Mouse (Mus musculus) heart, embryonic 12.5 days (tissue): ENCODE measurements around the gene Erc2. TPM values are rescaled to one million over a fixed set of nuclear protein-coding genes. Genes with fewer than 3 reads are reported as not detected.

Experiments used
- ATAC-seq: fragments of 200-750 bp; cut with Nextera tagmentation; 2 replicates; pipeline ENCODE4 v1.8.0; 2017; ENCODE audit warnings: moderate TSS enrichment, moderate library complexity; ENCODE audit not compliant: insufficient number of reproducible peaks, low FRiP score
- H3K27ac ChIP-seq: fragments of 300-500 bp; sonication (generic); 2 replicates; pipeline ENCODE4 v1.5.1; 2016; ENCODE audit warnings: mild to moderate bottlenecking, moderate library complexity; ENCODE audit not compliant: poor library complexity, severe bottlenecking
- H3K27me3 ChIP-seq: fragments of 300-500 bp; sonication (generic); replicated peaks from 2 replicates; pipeline ENCODE4 v1.6.1; 2016; ENCODE audit warnings: mild to moderate bottlenecking, moderate library complexity
- H3K36me3 ChIP-seq: fragments of 300-500 bp; sonication (generic); 2 replicates; pipeline ENCODE4 v1.6.1; 2016; ENCODE audit warnings: mild to moderate bottlenecking, moderate library complexity
- H3K4me1 ChIP-seq: fragments of 300-500 bp; sonication (generic); replicated peaks from 2 replicates; pipeline ENCODE4 v1.6.1; 2016; ENCODE audit warnings: mild to moderate bottlenecking
- H3K4me2 ChIP-seq: fragments of 300-500 bp; sonication (generic); 2 replicates; pipeline ENCODE4 v1.6.1; 2016; ENCODE audit warnings: mild to moderate bottlenecking, moderate library complexity
- H3K4me3 ChIP-seq: fragments of 300-500 bp; sonication (generic); 2 replicates; pipeline ENCODE4 v1.5.1; 2016; ENCODE audit warnings: mild to moderate bottlenecking
- H3K9ac ChIP-seq: fragments of 300-500 bp; sonication (generic); 2 replicates; pipeline ENCODE4 v1.6.1; 2016; ENCODE audit warnings: mild to moderate bottlenecking, moderate library complexity
- H3K9me3 ChIP-seq: fragments of 300-500 bp; sonication (generic); replicated peaks from 2 replicates; pipeline ENCODE4 v1.6.1; 2016; ENCODE audit warnings: mild to moderate bottlenecking, moderate library complexity
- WGBS: fragments of 180-500 bp; shearing (Covaris S2); methylation state at CpG from one replicate; pipeline ENCODE4 v1.1.7; 2016; 5-methylcytosine and 5-hydroxymethylcytosine counted together
- polyA plus RNA-seq: library from polyadenylated mRNA; unstranded; fragments of >200 nt; fragmentation: Nextera tagmentation; extraction: Ambion mirVana; gene quantifications from 2 replicates; pipeline ENCODE4 v1.2.1, GENCODE M21; 2016

The Erc2 gene
- polyA plus RNA-seq, 1 experiment from 2014 or later: 3.9 TPM

DNA sequence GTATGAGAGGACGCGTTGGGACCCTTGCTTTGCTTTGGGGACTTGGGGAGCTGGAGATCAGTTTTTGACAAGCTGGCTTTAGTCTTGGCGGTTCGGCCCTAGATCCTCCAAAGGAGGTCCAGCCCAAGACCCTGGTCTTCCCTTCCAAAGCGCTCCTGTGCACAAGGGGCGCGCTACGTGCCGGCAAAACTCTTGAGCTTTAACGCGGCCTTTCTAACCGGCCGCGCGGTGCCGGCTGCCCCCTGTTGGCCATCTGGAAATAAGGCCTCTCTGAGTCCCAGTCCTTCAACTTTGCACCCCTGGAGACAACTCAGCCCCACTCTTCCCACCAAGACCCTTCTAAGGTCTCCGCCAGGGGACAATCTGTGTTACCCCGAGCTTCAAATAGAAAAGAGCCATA, 885.2 kb downstream of the Erc2 start:
- Histone ChIP-seq H3K4me3 (peak overlapping the region; percentile 79), H3K27me3 (no peaks in the 10 kb centered on the region; the same call in 1 of the 2 replicates), H3K27ac (peak overlapping the region; percentile 98), H3K9me3 (no peaks in the 10 kb centered on the region), H3K36me3 (peaks cover 3% of the 10 kb centered on the region; the same call in 1 of the 2 replicates), H3K4me2 (peak overlapping the region; percentile 92), H3K4me1 (peaks cover 21% of the 10 kb centered on the region), H3K9ac (peak overlapping the region; percentile 93)
- no peak for ATAC-seq
- under 1% methylated on average over 18 of the region's 18 CpGs for WGBS

DNA sequence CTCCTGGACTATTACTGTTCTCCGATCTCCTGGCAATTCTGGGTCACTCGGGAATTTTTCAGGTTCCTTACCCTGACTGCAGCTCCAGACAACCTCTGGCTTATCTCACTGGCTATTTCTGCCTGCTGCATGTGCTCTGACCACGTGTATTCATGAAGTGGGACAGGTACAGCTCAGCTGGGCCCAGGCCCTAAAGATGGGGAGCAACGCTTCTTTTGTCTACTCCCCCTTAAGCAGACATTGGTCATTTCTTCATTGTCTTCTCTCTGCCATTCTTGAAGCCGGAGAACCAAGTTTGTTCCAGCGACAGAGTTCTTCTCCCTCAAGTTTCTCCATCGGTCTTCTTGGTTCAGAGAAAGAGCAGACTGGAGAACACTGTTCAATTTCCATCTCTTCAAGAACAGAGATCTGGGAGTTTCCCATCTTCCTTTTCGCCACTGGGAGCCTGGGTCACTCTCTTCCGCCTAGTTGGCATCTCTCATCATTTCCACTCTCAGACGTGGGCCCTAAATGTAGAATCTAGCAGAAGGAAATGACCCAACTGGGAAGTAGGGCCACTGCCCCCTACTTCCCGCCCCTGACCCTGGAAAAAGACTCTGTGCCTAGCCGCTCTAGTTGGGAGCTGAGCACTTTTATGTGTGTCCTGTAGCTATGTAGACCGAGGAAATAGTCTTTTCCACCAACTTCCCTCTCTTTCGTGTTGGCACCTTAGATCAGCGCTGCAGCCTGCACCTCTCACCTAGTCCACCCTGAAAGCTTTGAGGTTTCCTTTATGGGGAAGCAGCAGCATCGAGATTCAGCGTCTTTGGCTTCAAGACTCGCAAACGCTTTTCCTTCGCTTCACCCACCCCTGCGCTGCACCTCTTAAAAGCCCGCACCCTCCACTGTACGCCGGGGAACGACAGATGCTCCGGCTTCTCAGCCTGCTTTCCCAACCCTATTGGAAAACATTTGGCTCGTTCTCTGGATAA, 886.3 kb downstream of the Erc2 start:
- Histone ChIP-seq H3K36me3 (peaks cover 13% of the 10 kb centered on the region), H3K4me1 (peaks cover 23% of the 10 kb centered on the region), H3K4me2 (peak overlapping the region; percentile 92), H3K27ac (peak overlapping the region; percentile 98; the same call in 1 of the 2 replicates), H3K27me3 (no peaks in the 10 kb centered on the region), H3K9me3 (no peaks in the 10 kb centered on the region), H3K4me3 (peak overlapping the region; percentile 79), H3K9ac (peak overlapping the region; percentile 78)
- no peak for ATAC-seq
- 15% methylated on average over 27 of the region's 27 CpGs for WGBS

DNA sequence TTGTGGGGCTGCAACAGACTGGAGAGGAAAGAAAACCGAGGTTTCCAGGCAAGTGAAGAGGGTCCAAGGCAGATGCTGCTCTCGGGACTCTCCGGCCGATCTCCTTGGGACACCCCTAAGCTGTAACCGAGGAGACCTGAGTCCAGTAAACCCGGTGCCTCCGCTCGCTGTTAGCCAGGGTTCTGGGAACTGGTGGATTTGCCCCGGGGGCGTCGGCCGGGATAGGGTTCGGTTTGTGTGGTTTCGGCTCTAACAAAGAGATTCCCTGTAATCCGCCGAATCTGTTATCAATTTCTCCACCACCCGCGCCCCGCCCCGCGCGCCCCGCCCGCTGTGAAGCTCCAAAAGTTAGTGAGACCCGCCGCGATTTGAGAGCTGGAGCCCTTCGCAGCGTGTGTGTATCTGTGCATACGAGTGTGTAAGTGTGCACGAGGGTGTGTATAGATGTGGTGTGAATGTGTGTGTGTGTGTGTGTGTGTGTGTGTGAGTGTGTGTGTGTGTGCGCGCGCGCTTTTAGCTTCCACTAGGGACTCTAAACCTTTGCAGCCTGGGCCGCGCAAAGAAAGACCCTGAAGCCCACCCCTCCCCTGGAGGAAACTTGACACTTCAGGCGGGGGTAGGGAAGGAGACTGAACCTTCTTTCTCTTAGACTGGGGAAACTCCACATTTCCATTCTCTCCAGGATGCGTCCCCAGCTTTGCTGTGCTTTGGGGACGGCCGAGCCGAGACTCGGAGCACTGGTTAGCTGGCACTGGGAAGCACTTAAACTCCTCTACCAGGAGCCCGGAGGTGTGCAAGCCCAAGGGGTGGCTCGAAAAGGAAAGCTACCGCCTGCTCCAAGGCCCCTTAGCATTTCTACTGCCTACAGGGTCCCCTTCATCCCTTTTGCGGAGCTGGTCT, 887.5 kb downstream of the Erc2 start:
- Histone ChIP-seq H3K4me1 (peaks cover 28% of the 10 kb centered on the region), H3K9me3 (no peaks in the 10 kb centered on the region), H3K4me3 (peak overlapping the region; percentile 79), H3K27me3 (no peaks in the 10 kb centered on the region), H3K9ac (peak overlapping the region; percentile 78), H3K27ac (no peak overlapping the region), H3K36me3 (peaks cover 19% of the 10 kb centered on the region), H3K4me2 (peak overlapping the region; percentile 92)
- WGBS: 1% methylated on average over 47 of the region's 47 CpGs
- no peak for ATAC-seq

DNA sequence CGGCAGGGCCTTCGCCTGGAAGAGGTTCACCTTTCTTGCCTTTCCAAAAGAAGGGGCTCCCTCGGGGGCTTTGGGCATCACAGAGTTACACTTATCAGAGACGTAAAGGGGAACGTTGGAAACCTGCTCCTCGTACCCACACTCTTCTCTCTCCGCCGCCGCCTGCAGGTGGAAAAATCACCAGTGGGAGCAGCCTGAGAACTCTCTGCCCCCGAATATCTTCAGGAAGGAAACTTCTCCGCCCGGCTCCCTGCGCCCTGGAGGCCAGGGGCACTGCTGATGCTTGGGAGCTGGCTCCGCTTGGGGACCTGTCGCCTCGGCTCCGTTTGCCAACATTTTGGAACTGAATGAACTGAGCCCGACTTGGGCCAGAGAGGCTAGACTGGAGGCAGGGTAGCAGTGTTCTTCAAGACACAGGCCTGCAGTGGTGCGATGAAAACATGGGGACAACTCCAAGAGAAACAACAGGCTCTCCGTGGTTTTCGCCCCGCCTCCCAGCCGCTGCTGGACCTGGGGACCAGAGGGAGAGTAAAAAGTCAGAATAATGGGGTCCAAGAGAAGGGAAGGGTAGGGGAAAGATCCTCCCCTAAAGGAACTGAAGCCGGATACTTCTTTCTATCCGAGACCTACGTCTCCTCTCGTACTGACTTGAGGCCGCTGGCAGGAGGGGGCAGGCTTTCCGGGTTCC, 888.3 kb downstream of the Erc2 start:
- 4% methylated on average over 29 of the region's 29 CpGs for WGBS
- peak overlapping the region; percentile 16; the same call in 1 of the 2 replicates for H3K27ac ChIP-seq
- ATAC-seq: no peak
- no peaks in the 10 kb centered on the region for H3K27me3 ChIP-seq
- peak overlapping the region; percentile 92 for H3K4me2 ChIP-seq
- peak overlapping the region; percentile 79 for H3K4me3 ChIP-seq
- H3K9me3 ChIP-seq: no peaks in the 10 kb centered on the region
- H3K4me1 ChIP-seq: peaks cover 34% of the 10 kb centered on the region
- H3K9ac ChIP-seq: peak overlapping the region; percentile 78
- peaks cover 25% of the 10 kb centered on the region for H3K36me3 ChIP-seq

DNA sequence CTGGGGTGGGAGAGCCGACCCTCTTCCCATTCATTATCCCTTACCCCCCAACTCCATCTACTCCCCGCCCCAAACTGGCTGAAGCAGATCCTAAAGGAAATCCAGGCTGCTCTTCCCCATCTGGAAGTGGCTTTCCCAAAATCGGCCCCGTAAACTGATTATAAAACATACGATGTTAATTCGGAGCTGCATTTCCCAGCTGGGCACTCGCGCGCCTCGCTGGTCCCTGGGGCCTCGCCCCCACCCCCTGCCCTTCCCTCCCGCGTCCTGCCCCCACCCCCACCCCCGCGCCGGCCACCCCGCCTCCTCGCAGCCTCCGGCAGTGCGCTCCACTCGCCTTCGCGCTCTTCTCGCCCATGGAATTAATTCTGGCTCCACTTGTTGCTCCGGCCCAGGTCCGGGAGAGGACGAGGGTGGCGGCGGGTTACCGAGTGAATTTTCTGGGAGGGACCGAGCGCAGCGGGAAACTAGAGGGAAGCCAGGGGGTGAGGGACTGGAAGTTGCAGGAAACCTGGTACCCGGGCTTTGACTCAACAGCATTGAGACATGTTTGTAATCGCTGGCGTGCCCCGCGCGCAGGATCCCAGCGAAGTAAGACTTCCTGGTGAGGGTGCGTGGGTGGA, 888.9 kb downstream of the Erc2 start:
- H3K36me3 ChIP-seq: peaks cover 27% of the 10 kb centered on the region
- H3K27ac ChIP-seq: peak overlapping the region; percentile 16; the same call in 1 of the 2 replicates
- peak overlapping the region; percentile 79 for H3K4me3 ChIP-seq
- no peaks in the 10 kb centered on the region for H3K27me3 ChIP-seq
- under 1% methylated on average over 41 of the region's 41 CpGs for WGBS
- ATAC-seq: no peak
- H3K9ac ChIP-seq: peak overlapping the region; percentile 78
- no peaks in the 10 kb centered on the region for H3K9me3 ChIP-seq
- H3K4me2 ChIP-seq: peak overlapping the region; percentile 92
- peaks cover 36% of the 10 kb centered on the region for H3K4me1 ChIP-seq

DNA sequence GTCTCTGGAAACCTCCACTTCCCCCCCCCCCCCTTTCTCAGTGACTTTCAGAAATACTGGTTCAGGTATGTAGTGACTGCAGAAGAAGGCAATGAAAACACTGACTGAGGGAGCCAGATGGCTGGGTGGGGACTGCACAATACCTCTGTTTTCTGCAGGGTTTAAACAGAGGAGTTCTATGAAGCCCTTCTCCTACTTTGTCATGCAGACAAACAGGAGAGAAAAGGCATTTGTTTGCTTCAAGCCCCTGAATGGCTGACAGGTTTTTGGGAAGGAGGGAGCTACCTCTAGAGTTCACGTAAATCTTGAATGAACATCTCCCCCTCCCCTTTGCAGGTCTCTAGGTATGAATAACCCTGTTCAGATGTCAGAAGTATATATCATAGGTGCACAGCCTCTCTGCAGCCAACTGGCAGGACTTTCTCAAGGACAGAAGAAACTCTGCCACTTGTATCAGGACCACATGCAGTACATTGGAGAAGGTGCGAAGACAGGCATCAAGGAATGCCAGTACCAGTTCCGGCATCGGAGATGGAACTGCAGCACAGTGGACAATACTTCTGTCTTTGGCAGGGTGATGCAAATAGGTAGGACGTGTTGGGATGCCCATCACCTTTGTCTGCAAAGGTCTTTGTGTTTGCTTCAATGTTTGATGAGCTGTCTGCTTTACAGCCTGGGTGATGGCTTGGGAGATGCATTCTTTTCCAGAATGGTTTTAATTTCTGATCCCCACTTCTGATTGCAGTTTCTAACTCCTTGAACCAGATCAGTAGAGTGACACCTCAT, 890.8 kb downstream of the Erc2 start:
- Histone ChIP-seq H3K27me3 (no peaks in the 10 kb centered on the region), H3K27ac (no peak overlapping the region), H3K4me1 (peaks cover 36% of the 10 kb centered on the region), H3K36me3 (peaks cover 42% of the 10 kb centered on the region), H3K4me2 (no peak overlapping the region), H3K9me3 (no peaks in the 10 kb centered on the region), H3K4me3 (no peak overlapping the region), H3K9ac (no peak overlapping the region)
- no peak for ATAC-seq
- WGBS: 84% methylated on average over 5 of the region's 5 CpGs

DNA sequence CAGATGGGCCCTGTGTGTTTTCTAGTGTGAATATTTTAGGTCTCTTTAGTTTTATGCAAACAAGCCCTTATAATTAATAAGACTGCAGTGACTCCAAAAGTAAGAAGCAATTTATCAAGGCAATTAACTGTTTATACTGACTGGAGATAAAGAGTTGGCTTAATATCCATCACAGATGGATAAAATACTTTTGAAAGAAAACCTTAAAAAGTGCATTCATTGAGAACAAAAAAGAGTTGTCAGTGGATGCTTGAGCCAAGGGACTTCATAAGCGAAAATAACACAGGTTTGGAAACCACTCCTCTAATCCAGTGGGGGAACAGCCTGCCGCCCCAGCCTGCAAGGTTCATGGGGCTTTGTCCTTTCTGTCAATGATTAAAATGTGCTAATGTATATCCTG, 891.9 kb downstream of the Erc2 start:
- Histone ChIP-seq H3K27ac (no peak overlapping the region), H3K9ac (no peak overlapping the region), H3K4me1 (peaks cover 25% of the 10 kb centered on the region; the same call in 1 of the 2 replicates), H3K27me3 (no peaks in the 10 kb centered on the region), H3K36me3 (peaks cover 51% of the 10 kb centered on the region), H3K4me3 (no peak overlapping the region), H3K4me2 (no peak overlapping the region), H3K9me3 (no peaks in the 10 kb centered on the region)
- no peak for ATAC-seq
- 58% methylated on average over 2 of the region's 2 CpGs for WGBS

DNA sequence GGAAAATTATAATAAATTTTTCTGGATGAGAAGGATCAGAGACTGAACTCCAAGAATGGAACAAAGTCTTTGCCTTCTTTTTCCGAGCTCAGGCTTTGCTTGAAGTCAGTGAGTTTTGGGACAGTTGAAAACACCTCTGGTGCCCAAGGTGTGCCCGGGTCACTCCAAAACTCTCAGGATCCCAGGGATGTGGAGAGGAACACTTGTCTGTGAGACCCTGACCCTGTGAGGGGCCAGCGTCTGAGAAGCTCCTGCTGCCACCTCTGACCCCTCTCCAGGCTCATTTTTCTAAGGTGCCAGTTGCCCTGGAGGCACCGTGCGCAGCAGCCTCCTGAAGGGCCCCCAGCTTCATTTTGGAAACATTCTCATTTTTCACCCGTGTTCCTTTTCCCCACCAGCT, 893.1 kb downstream of the Erc2 start:
- H3K9ac ChIP-seq: no peak overlapping the region
- H3K36me3 ChIP-seq: peaks cover 63% of the 10 kb centered on the region
- WGBS: 69% methylated on average over 6 of the region's 6 CpGs
- H3K4me3 ChIP-seq: no peak overlapping the region
- no peaks in the 10 kb centered on the region for H3K27me3 ChIP-seq
- ATAC-seq: no peak
- no peaks in the 10 kb centered on the region for H3K9me3 ChIP-seq
- no peak overlapping the region for H3K27ac ChIP-seq
- H3K4me1 ChIP-seq: peaks cover 21% of the 10 kb centered on the region; the same call in 1 of the 2 replicates
- no peak overlapping the region for H3K4me2 ChIP-seq

DNA sequence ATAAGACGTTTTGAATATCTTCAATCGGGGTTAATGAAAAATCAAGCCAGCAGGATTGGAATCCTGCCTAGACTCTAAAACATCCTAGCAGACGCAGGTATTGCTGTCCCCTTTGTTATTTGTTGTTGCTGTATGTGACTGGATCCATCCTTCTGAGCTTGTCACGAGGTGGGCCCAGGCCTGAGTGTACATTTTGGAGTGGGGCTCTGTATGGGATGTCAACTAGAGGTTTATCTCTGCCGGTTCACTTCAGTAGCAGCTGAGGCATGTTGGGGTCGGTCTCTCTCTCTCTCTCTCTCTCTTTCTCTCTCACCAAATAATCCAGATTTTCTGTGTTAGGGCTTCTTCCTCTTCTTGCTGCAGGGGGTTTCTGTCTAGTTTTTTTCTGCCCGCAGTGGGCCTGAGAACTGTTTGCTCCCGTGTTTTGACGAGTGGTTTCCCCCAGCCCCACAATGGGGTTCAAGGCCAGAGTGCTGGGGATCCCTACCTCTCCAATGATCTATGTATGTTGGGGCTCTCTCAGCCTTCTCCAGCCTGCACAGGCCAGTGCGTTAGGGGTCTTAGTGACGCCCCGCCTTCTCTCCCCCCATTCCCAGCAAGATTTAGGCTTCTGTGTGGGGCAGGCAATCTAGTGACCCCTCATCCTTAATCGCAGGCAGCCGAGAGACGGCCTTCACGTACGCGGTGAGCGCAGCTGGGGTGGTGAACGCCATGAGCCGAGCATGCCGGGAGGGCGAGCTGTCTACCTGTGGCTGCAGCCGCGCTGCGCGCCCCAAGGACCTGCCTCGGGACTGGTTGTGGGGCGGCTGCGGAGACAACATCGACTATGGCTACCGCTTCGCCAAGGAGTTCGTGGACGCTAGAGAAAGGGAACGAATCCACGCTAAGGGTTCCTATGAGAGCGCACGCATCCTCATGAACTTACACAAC, 895.7 kb downstream of the Erc2 start:
- Histone ChIP-seq H3K36me3 (peaks cover 78% of the 10 kb centered on the region), H3K4me1 (peaks cover 15% of the 10 kb centered on the region; the same call in 1 of the 2 replicates), H3K27me3 (no peaks in the 10 kb centered on the region), H3K9me3 (no peaks in the 10 kb centered on the region), H3K9ac (no peak overlapping the region), H3K4me3 (no peak overlapping the region), H3K4me2 (no peak overlapping the region), H3K27ac (no peak overlapping the region)
- ATAC-seq: no peak
- WGBS: 75% methylated on average over 39 of the region's 39 CpGs
